Mouse (Mus musculus): Measurements from ENCODE around the gene Ccdc70.

DNA sequence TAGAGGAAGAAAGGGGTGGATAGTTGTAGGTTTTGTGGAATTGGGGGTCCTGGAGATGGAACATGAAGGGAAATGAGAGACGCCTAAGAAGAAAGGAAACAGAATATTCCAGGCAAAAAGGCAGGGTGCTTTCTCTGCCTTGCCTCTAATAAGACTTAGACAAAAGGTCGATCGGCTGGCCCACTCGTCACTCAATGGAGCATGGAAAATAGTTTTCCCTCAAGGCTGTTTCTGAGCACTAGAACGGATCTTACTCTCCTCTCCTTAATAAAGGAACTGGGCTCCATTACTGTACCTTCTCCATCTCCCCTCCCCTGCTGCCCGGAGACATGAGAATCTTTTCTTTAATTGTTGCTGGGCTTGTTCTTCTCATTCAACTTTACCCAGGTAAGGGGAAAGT, 23.1 kb upstream of the Ccdc70 start, which contains the start of gene Defb13:
- TF ChIP-seq CTCF (IDR thresholded peaks at IDR 0.05; ENCODE audit: control insufficient read depth, insufficient read depth, insufficient read length) (no peak), MAX (IDR thresholded peaks at IDR 0.05) (no peak), USF1 (IDR thresholded peaks at IDR 0.05; ENCODE audit: low read depth) (no peak), MYOG (IDR thresholded peaks at IDR 0.05; ENCODE audit: control insufficient read depth, extremely low read depth, insufficient read length) (no peak), MYOD1 (IDR thresholded peaks at IDR 0.05; ENCODE audit: control insufficient read depth, insufficient read length, low read depth) (no peak), FOSL1 (IDR thresholded peaks at IDR 0.05; ENCODE audit: insufficient read depth, low read length, poor library complexity, severe bottlenecking) (no peak), CEBPB (IDR thresholded peaks at IDR 0.05; ENCODE audit: low read depth) (no peak)

All from C2C12 (cell line).